Mouse (Mus musculus): ENCODE measurements around the gene Foxp4. TPM values are rescaled to one million over a fixed set of nuclear protein-coding genes. Genes with fewer than 3 reads are reported as not detected.

The Foxp4 gene
- total RNA-seq, 2 experiments from 2014 or later = 51.1 to 57.6 TPM

GRCm38 (mm10) chr17:47936591-47936990 lies 12.1 kb upstream of the Foxp4 start:
- no peak for DNase-seq (ENCODE audit: low spot score in 2 of 2)

DNA sequence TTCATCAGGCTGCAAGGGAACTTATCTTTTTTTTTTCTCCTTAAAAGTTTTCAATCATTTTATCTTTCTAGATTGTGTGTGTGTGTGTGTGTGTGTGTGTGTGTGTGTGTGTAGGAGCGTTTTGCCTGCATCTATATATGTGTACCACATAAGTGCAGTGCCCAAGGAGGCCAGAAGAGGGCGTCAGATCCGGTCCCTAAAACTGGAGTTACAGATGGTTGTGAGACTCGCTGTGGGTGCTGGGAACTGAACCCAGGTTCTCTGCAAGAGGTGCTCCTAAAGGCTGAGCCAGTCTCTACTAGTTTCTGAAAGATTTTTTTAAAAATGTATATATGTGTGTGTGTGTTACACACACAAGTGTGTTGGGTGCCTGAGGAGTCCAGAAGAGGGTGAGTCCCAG lies 5.0 kb upstream of the Foxp4 start:
- DNase-seq (ENCODE audit: low spot score in 2 of 2) = no peak

GRCm38 (mm10) chr17:47925988-47926387 lies 1.5 kb upstream of the Foxp4 start:
- DNase-seq (ENCODE audit: low spot score in 2 of 2) = no peak

GRCm38 (mm10) chr17:47925340-47925926 lies 988 bp upstream of the Foxp4 start:
- DNase-seq (ENCODE audit: low spot score in 2 of 2) = no peak

DNA sequence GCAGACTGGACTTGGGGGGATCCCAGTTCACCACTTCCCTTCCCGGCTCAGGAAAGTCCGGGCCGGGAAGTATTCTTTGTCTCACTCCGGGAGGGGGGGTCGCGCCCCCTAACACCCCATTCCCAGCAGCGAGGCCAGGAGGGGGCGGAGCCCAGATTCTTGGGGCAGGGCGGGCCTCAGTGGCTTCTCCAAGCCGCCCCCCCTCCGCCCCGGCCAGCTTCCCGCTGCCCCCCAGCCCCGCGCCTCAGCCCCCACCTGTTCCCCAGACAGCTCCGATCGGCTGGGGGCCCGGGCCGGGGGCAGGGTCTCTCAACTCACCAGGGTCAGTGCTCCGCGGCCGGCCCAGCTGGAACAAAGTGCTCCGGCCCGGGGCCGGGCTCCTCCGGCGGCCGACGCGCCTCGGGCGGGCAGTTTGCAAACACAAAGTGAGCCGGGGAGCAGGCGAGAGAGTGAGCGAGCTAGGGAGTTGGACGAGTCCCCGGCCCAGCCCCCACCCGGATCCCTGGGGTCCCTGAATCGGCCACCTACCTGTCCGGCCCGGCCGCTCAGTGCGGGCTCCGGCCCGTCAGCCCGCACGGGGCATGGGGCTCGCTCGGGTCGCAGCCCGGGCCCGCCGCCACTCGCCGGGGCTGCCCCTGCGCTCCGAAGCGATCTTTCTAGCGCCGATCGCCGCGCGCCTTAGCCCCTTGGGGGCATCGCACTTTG lies 615 bp downstream of the Foxp4 start:
- no peak for DNase-seq (ENCODE audit: low spot score in 2 of 2)

- DNase-seq (ENCODE audit: low spot score in 2 of 2) = no peak
Measured at GRCm38 (mm10) chr17:47923011-47923677, 1.3 kb downstream of the Foxp4 start.

GRCm38 (mm10) chr17:47922579-47922978 lies 1.9 kb downstream of the Foxp4 start:
- no peak for DNase-seq (ENCODE audit: low spot score in 2 of 2)

DNA sequence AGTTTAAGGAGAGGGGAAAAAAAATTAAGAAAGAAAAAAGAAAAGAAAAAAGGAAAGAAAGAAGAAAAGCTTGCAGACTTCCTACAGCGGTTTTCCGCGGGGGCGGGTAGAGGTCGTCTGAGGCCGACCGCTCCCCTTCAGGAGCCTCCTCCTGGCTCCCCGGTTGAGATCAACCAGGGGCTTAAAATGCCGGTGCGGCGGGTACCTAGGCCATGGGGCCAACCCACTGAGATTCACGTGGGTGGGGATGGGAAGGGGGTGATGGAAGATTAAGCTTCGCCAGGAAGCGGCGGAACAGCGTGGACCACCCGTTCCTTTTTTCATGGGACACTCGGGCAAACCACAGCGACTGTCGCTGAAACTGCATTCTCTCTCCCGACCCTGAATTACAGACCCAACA lies 2.3 kb downstream of the Foxp4 start:
- DNase-seq (ENCODE audit: low spot score in 2 of 2) = no peak

GRCm38 (mm10) chr17:47921136-47921665 lies 3.2 kb downstream of the Foxp4 start:
- DNase-seq (ENCODE audit: low spot score in 2 of 2) = no peak

GRCm38 (mm10) chr17:47919826-47920225 lies 4.6 kb downstream of the Foxp4 start:
- DNase-seq (ENCODE audit: low spot score in 2 of 2) = no peak

- no peak for DNase-seq (ENCODE audit: low spot score in 2 of 2)
Measured at GRCm38 (mm10) chr17:47917907-47918306, 6.5 kb downstream of the Foxp4 start.

DNA sequence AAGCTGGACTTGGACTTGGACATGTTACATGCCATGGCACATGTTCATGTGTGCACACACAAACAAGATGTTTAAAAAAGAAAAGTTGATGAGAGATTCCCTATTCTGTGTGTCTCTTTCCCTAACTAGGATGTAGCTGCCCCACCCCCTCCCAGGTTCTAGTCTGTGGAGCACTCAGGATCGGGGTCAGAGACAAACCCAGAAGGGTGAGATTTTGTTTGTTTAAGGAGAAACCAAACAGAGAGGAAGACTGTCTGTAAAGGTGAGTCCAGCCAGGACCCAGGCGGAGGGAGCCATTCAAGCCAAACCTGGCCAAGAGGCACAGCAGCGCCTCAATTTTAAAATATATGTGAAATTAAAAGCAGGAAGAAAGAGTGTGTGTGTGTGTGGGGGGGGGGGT lies 7.2 kb downstream of the Foxp4 start:
- DNase-seq (ENCODE audit: low spot score in 2 of 2) = no peak

GRCm38 (mm10) chr17:47914676-47915219 lies 9.7 kb downstream of the Foxp4 start:
- DNase-seq (ENCODE audit: low spot score in 2 of 2) = no peak

DNA sequence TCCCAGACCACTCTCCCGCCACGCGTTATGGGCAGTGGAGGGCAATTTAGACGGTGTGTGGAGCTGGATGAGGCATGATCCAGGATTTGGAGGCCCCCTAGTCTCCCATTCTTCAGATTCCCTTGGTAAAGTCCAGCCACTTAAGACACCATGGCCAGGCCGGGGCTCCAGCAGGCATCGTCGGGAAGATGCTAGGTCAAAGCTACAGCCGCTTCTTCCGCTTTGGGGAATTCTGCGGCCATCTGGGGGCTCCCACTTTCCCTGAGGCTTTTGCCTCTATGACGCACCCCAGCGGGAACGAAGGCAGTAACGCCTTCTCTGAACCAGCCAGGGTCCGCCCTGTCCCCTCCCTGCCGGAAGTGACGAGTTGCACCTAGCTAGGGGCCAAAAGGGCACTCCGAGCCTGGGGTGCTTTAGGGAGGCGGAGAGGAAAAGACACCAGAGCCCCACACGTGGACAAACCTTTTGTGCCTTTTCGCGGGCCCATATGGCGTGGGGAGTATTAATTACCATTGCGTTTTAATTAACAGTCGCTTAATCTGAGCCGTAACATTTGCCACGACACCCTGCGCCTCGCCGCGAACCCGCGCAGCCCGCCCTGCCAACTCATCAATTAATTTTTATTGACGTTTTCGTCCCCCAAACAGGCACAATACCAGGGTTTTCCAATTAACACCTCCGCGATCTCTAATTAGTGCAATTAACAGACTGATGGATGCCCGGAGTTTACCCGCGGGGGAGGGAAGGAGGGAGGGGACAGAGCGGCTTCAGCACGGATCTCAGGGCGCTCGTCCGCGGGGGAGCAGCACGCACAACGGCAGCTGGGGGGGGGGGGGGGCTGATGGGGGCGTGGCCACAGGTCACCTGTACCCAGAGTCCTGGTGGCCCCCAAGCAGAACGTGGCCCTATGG lies 15.1 kb downstream of the Foxp4 start:
- DNase-seq (ENCODE audit: low spot score in 2 of 2) = peak; percentile 49 to 50

- DNase-seq (ENCODE audit: low spot score in 2 of 2) = no peak
Measured at GRCm38 (mm10) chr17:47908079-47908478, 16.4 kb downstream of the Foxp4 start.

- DNase-seq (ENCODE audit: low spot score in 2 of 2) = no peak
Measured at GRCm38 (mm10) chr17:47907366-47907920, 17.0 kb downstream of the Foxp4 start.

- no peak for DNase-seq (ENCODE audit: low spot score in 2 of 2)
Measured at GRCm38 (mm10) chr17:47903846-47904680, 20.4 kb downstream of the Foxp4 start.

GRCm38 (mm10) chr17:47901782-47902181 lies 22.7 kb downstream of the Foxp4 start:
- DNase-seq (ENCODE audit: low spot score in 2 of 2) = no peak

DNA sequence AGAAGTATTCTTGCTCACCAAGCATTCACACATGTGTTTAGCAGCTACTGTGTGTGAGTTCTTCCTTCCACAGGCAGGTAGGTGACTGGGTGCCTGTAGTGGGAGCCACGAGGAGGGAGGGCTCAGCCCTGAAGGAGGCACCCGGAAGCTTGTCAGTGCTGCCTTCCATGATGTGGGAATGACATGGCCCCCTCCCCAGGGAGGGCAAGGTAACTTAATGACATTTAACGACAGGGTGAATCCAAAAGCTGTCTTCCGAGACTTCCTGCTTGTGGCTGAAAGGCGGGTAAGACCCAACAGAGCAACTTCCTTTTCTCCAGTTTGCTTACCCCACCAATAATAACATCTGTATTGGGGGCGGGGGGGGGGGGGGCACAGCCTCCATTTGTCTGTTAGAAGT lies 23.7 kb downstream of the Foxp4 start:
- no peak for DNase-seq (ENCODE audit: low spot score in 2 of 2)

DNA sequence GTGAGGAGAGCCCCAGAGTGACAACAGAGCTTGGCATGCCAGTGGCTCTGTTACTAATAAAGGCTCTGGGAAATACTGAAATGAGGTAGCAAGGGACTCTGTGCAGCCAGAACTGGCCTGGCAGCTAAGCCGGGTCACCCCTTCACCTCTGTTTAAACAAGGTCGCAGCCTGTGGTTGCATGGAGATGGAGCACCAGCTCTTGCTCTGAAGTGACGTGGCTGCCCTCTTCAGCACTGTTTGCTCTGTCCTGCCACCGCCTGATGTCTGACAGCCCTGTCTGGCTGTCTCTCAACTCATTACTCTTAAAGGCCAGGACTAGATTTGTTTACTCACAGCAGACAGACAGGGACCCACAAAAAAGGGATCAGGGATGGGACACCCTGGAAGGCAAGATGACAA lies 25.3 kb downstream of the Foxp4 start:
- DNase-seq (ENCODE audit: low spot score in 2 of 2) = no peak

Data from layer of hippocampus, postnatal 10 days (tissue).